Mouse (Mus musculus) ES-Bruce4 (cell line): Measurements from ENCODE around the gene Gcgr. TPM values are rescaled to one million over a fixed set of nuclear protein-coding genes. Genes with fewer than 3 reads are reported as not detected.
A peak's percentile ranks its signal among the peaks of the same experiment; 100 is the strongest.

ENCODE experiments used
- H3K27ac ChIP-seq: 2 replicates; pipeline ENCODE4 v1.5.1; 2012; ENCODE audit warnings: low read length, inconsistent platforms; ENCODE audit not compliant: insufficient read depth
- H3K27me3 ChIP-seq: 2 replicates; pipeline ENCODE4 v1.6.1; 2012; ENCODE audit warnings: mild to moderate bottlenecking, low read length, inconsistent platforms; ENCODE audit not compliant: control insufficient read depth, poor library complexity, insufficient read depth, severe bottlenecking
- H3K36me3 ChIP-seq: 2 replicates; pipeline ENCODE4 v1.6.1; 2012; ENCODE audit warnings: inconsistent platforms, mild to moderate bottlenecking, low read length, moderate library complexity; ENCODE audit not compliant: control insufficient read depth, poor library complexity, insufficient read depth, severe bottlenecking
- H3K4me1 ChIP-seq: one replicate; pipeline ENCODE4 v1.8.1; 2011; ENCODE audit warnings: low read length; ENCODE audit not compliant: control insufficient read depth, insufficient read depth
- H3K4me3 ChIP-seq: 2 replicates; pipeline ENCODE4 v1.5.1; 2011; ENCODE audit warnings: low read depth, mild to moderate bottlenecking, low read length
- H3K9ac ChIP-seq: 2 replicates; pipeline ENCODE4 v1.6.1; 2012; ENCODE audit warnings: low read depth, mild to moderate bottlenecking, inconsistent platforms; ENCODE audit not compliant: poor library complexity, severe bottlenecking
- H3K9me3 ChIP-seq: replicated peaks from 2 replicates; pipeline ENCODE4 v1.6.1; 2012; ENCODE audit warnings: mild to moderate bottlenecking, low read length, inconsistent platforms; ENCODE audit not compliant: control insufficient read depth, poor library complexity, insufficient read depth, severe bottlenecking
- CTCF ChIP-seq: IDR thresholded peaks from one replicate; pipeline ENCODE4 v1.8.1; 2011; ENCODE audit warnings: low read depth, low read length
- EP300 ChIP-seq: IDR thresholded peaks from 2 replicates; pipeline ENCODE4 v1.6.1; 2011; ENCODE audit warnings: low read depth, low read length; ENCODE audit not compliant: insufficient read depth
- POLR2A ChIP-seq: IDR thresholded peaks from one replicate; pipeline ENCODE4 v1.8.1; 2011; ENCODE audit warnings: low read length; ENCODE audit not compliant: insufficient read depth
- polyA plus RNA-seq: library from polyadenylated mRNA; stranded (reverse); fragments of >200 nt; gene quantifications from 2 replicates; pipeline ENCODE4 v1.2.4, GENCODE M21; 2011; ENCODE audit warnings: low read depth; ENCODE audit not compliant: missing spikeins, insufficient read depth, insufficient read length

Gene Gcgr
- polyA plus RNA-seq, 1 experiment, result not detected

GRCm38 (mm10) chr11:120572752-120573584, 42.5 kb downstream of the Gcgr start, which contains the start of gene P4hb:
Gene P4hb, minus strand, starts transcription at chr11:120573253.
- H3K4me3 ChIP-seq, result peak within 1 kb of the TSS; percentile 86

DNA sequence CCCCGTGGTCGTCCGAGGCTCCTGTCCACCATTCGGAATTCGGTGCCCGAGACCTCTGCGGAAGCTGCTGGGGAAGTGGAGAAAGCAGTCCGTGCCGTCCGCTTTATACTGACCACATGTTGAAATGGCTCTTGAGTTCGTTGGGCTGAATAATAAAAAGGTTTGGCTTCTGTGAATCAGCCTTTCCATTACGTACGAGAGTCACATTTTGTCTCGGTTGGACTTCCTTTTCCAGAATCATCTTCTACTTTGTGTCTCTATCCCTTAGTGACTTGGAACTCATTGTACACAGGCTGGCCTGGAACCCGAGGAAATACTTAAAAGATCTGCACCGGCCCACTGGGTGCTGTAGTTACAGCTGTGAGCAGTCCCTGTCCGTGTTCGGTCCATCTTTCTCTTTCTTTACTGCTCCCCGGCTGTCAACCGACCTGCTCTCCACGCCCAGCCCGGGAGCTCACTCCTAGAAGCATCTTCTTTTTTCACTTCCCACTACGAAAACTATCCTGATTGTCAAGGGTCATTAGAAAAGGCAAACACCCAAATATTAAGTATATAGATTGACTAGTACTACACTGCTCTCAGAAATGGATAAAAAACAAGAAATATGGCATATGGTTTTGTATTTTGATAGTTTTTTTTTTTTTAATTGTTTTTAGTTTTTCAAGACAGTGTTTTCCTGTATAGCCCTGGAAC, 43.2 kb downstream of the Gcgr start:
- H3K27me3 ChIP-seq, result no peaks in the 10 kb centered on the region
- no peak for TF ChIP-seq POLR2A
- TF ChIP-seq CTCF, result no peak
- no peak for TF ChIP-seq EP300
- H3K4me3 ChIP-seq, result peak overlapping the region; percentile 86
- no peak overlapping the region for H3K27ac ChIP-seq
- peaks cover 29% of the 10 kb centered on the region for H3K36me3 ChIP-seq
- H3K4me1 ChIP-seq, result no peaks in the 10 kb centered on the region
- H3K9ac ChIP-seq, result peak overlapping the region; percentile 79
- no peaks in the 10 kb centered on the region for H3K9me3 ChIP-seq

More at GRCm38 (mm10) chr11:120572752-120573584, 42.5 kb downstream of the Gcgr start, which contains the start of gene P4hb:
- H3K27ac ChIP-seq, result peak within 1 kb of the TSS; percentile 23; the same call in 1 of the 2 replicates
- peak within 1 kb of the TSS; percentile 79 for H3K9ac ChIP-seq
- no peaks in the 10 kb centered on the region for H3K27me3 ChIP-seq
- H3K36me3 ChIP-seq, result peaks cover 29% of the 10 kb centered on the region
- H3K9me3 ChIP-seq, result no peaks in the 10 kb centered on the region
- H3K4me1 ChIP-seq, result no peaks in the 10 kb centered on the region
- TF ChIP-seq POLR2A (peak; percentile 79), CTCF (no peak), EP300 (peak; percentile 17; the same call in 1 of the 2 replicates)

DNA sequence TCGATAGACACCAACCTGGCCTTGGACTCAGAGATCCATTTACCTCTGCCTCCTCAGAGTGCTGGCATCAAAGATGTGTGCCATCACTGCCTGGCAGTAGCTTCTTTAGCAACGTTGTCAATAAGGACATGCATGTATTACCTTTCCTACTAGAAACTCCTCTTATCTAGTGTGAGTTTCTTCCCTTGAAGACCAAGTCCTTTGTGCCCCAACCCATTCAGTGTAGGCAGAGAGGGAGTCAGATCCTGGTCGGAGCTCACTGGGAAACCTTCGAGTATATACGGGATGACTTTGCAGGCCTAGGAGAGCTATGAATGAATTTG, 43.7 kb downstream of the Gcgr start:
- Histone ChIP-seq H3K4me1 (peaks cover 2% of the 10 kb centered on the region), H3K27me3 (no peaks in the 10 kb centered on the region), H3K9ac (peak overlapping the region; percentile 79), H3K27ac (no peak overlapping the region), H3K4me3 (peak overlapping the region; percentile 65), H3K9me3 (no peaks in the 10 kb centered on the region), H3K36me3 (peaks cover 33% of the 10 kb centered on the region)
- TF ChIP-seq POLR2A (no peak), CTCF (no peak), EP300 (no peak)

- H3K27me3 ChIP-seq, result no peaks in the 10 kb centered on the region
- H3K27ac ChIP-seq, result no peak overlapping the region
- TF ChIP-seq POLR2A (no peak), EP300 (no peak), CTCF (no peak)
- peaks cover 36% of the 10 kb centered on the region for H3K36me3 ChIP-seq
- H3K9me3 ChIP-seq, result no peaks in the 10 kb centered on the region
- peaks cover 4% of the 10 kb centered on the region for H3K4me1 ChIP-seq
- H3K4me3 ChIP-seq, result no peak overlapping the region
- no peak overlapping the region for H3K9ac ChIP-seq
Measured at GRCm38 (mm10) chr11:120575046-120575445, 44.5 kb downstream of the Gcgr start.

- Histone ChIP-seq H3K36me3 (peaks cover 28% of the 10 kb centered on the region), H3K27me3 (no peaks in the 10 kb centered on the region), H3K9ac (no peak overlapping the region), H3K4me3 (no peak overlapping the region), H3K27ac (no peak overlapping the region), H3K4me1 (peaks cover 4% of the 10 kb centered on the region), H3K9me3 (no peaks in the 10 kb centered on the region)
- no peak for TF ChIP-seq EP300
- TF ChIP-seq CTCF, result no peak
- TF ChIP-seq POLR2A, result no peak
Measured at GRCm38 (mm10) chr11:120575940-120576339, 45.4 kb downstream of the Gcgr start.
